Mouse (Mus musculus) CH12.LX (cell line): ENCODE results near the gene Osgin1. TPM values are rescaled to one million over a fixed set of nuclear protein-coding genes. Genes with fewer than 3 reads are reported as not detected.

Source experiments
- DNase-seq: peaks from one replicate; pipeline ENCODE4 v3.0.0-alpha.2; 2013; ENCODE audit errors: extremely low read depth
- H3K27ac ChIP-seq: 2 replicates; pipeline ENCODE4 v1.5.1; 2012; ENCODE audit warnings: low read depth, mild to moderate bottlenecking, control low read depth, moderate library complexity; ENCODE audit not compliant: insufficient read depth
- H3K27me3 ChIP-seq: replicated peaks from 2 replicates; pipeline ENCODE3; 2012; ENCODE audit warnings: inconsistent platforms
- H3K36me3 ChIP-seq, 2 experiments: replicated peaks in 1 of 2; 2 replicates each; pipeline versions ENCODE3 to v1.6.1; 2012; ENCODE audit warnings: inconsistent platforms in 1 of 2, low read length in 1 of 2, mild to moderate bottlenecking in 1 of 2, mixed read lengths in 1 of 2, moderate library complexity in 1 of 2; ENCODE audit not compliant: control insufficient read depth in 1 of 2, insufficient read depth in 1 of 2
- H3K4me1 ChIP-seq, 2 experiments: 2 replicates each; pipeline ENCODE4 v1.6.1; 2012; ENCODE audit warnings: inconsistent platforms in 1 of 2, moderate library complexity in 1 of 2; ENCODE audit not compliant: insufficient read depth in 2 of 2, control insufficient read depth in 1 of 2
- H3K4me2 ChIP-seq: 2 replicates; pipeline ENCODE4 v1.6.1; 2012; ENCODE audit warnings: low read depth, mild to moderate bottlenecking, control low read depth; ENCODE audit not compliant: poor library complexity, insufficient read depth, severe bottlenecking
- H3K4me3 ChIP-seq, 3 experiments: fragments of 150-350 bp in 1 of 3; sonication (generic) in 1 of 3; replicated peaks in 1 of 3; 2 replicates each; pipeline versions ENCODE3 to v1.5.1; 2011 to 2012; ENCODE audit warnings: low read depth in 2 of 3, low read length in 2 of 3, mild to moderate bottlenecking in 2 of 3, moderate library complexity in 2 of 3, control low read depth in 1 of 3, improper control_type of control experiment in 1 of 3, inconsistent platforms in 1 of 3, mixed read lengths in 1 of 3; ENCODE audit not compliant: poor library complexity in 1 of 3
- H3K79me2 ChIP-seq: replicated peaks from 2 replicates; pipeline ENCODE4 v1.6.1; 2012; ENCODE audit warnings: mild to moderate bottlenecking, moderate library complexity; ENCODE audit not compliant: control insufficient read depth, poor library complexity, insufficient read depth, severe bottlenecking; ENCODE audit errors: extremely low read depth
- H3K9ac ChIP-seq: 2 replicates; pipeline ENCODE4 v1.6.1; 2012; ENCODE audit warnings: low read depth, mild to moderate bottlenecking, control low read depth, moderate library complexity; ENCODE audit not compliant: insufficient read depth
- H3K9me3 ChIP-seq: replicated peaks from 2 replicates; pipeline ENCODE3; 2012; ENCODE audit warnings: low read length, inconsistent platforms, mixed read lengths
- CHD1 ChIP-seq: IDR thresholded peaks from 2 replicates; pipeline ENCODE4 v1.6.1; 2012; ENCODE audit warnings: low read depth, low read length, improper control_type of control experiment, inconsistent platforms
- CTCF ChIP-seq, 2 experiments: IDR thresholded peaks in 1 of 2; conservative IDR thresholded peaks in 1 of 2; 2 replicates each; pipeline ENCODE4 v1.5.1; 2011 to 2012; ENCODE audit warnings: low read depth in 2 of 2, low read length in 2 of 2, improper control_type of control experiment in 1 of 2, inconsistent platforms in 1 of 2, mild to moderate bottlenecking in 1 of 2, moderate library complexity in 1 of 2
- EP300 ChIP-seq: IDR thresholded peaks from 2 replicates; pipeline ENCODE4 v1.6.1; 2011; ENCODE audit warnings: low read length, improper control_type of control experiment
- IRF4 ChIP-seq: IDR thresholded peaks from 2 replicates; pipeline ENCODE4 v1.6.1; 2014; ENCODE audit warnings: low read depth, mild to moderate bottlenecking, inconsistent platforms, low read length, improper control_type of control experiment
- KAT2A ChIP-seq: IDR thresholded peaks from 2 replicates; pipeline ENCODE4 v1.6.1; 2012; ENCODE audit warnings: low read length, improper control_type of control experiment, inconsistent platforms; ENCODE audit not compliant: insufficient replicate concordance
- MAFK ChIP-seq: IDR thresholded peaks from 2 replicates; pipeline ENCODE4 v1.6.1; 2011; ENCODE audit warnings: low read length, improper control_type of control experiment; ENCODE audit not compliant: insufficient replicate concordance
- MAZ ChIP-seq: IDR thresholded peaks from 2 replicates; pipeline ENCODE4 v1.6.1; 2012; ENCODE audit warnings: low read depth, mild to moderate bottlenecking, inconsistent platforms, low read length, improper control_type of control experiment, moderate library complexity
- NELFE ChIP-seq: IDR thresholded peaks from 2 replicates; pipeline ENCODE4 v1.6.1; 2011; ENCODE audit warnings: low read depth, low read length, improper control_type of control experiment
- POLR2AphosphoS2 ChIP-seq: IDR thresholded peaks from 2 replicates; pipeline ENCODE4 v1.6.1; 2011; ENCODE audit warnings: low read depth, low read length, improper control_type of control experiment
- RAD21 ChIP-seq: IDR thresholded peaks from 2 replicates; pipeline ENCODE4 v1.6.1; 2011; ENCODE audit warnings: low read depth, mild to moderate bottlenecking, low read length, improper control_type of control experiment, moderate library complexity
- SMC3 ChIP-seq: IDR thresholded peaks from 2 replicates; pipeline ENCODE4 v1.6.1; 2011; ENCODE audit warnings: low read depth, low read length, improper control_type of control experiment
- TBP ChIP-seq: conservative IDR thresholded peaks from 2 replicates; pipeline ENCODE4 v1.6.1; 2011; ENCODE audit warnings: low read depth, low read length, improper control_type of control experiment
- USF1 ChIP-seq: IDR thresholded peaks from 2 replicates; pipeline ENCODE4 v1.6.1; 2014; ENCODE audit warnings: low read depth, mild to moderate bottlenecking, inconsistent platforms, low read length, improper control_type of control experiment
- ZC3H11A ChIP-seq: IDR thresholded peaks from 2 replicates; pipeline ENCODE4 v1.6.1; 2012; ENCODE audit warnings: low read depth, mild to moderate bottlenecking, inconsistent platforms, low read length, improper control_type of control experiment
- ZMIZ1 ChIP-seq: IDR thresholded peaks from 2 replicates; pipeline ENCODE4 v1.6.1; 2012; ENCODE audit warnings: low read depth, mild to moderate bottlenecking, inconsistent platforms, low read length, improper control_type of control experiment
- ZNF384 ChIP-seq: IDR thresholded peaks from 2 replicates; pipeline ENCODE4 v1.6.1; 2012; ENCODE audit warnings: low read depth, low read length, improper control_type of control experiment, inconsistent platforms
- dilution Hi-C: fragments of 300-500 bp; cut with MboI; formaldehyde crosslinking; loops from 2 replicates; pipeline ENCODE4 v1.14.3; 2020; ENCODE audit warnings: low sequenced_read_pairs; ENCODE audit not compliant: extremely low pct_unique_long_range_greater_than_20kb, extremely low pct_ligation_motif_present
- in situ Hi-C: fragments of 300-500 bp; cut with MboI; formaldehyde crosslinking; loops from 3 replicates; pipeline ENCODE4 v1.14.3; 2019; ENCODE audit warnings: low sequenced_read_pairs, low pct_ligation_motif_present, low pct_unique_long_range_greater_than_20kb, mixed read lengths
- polyA plus RNA-seq: library from polyadenylated mRNA; unstranded; fragments of >175 nt; gene quantifications from 2 replicates; pipeline ENCODE4 v1.2.1, GENCODE M21; 2012; ENCODE audit warnings: low read depth; ENCODE audit not compliant: insufficient read length
- total RNA-seq, 2 experiments: library from RNA; depleted of rRNA; stranded (reverse); fragments of 300-350 nt in 1 of 2; fragments of >200 nt in 1 of 2; gene quantifications; 2 replicates each; pipeline ENCODE4 v1.2.3; 2012 to 2014

Osgin1 gene
- total and polyA plus RNA-seq, 3 experiments: 0.15 to 3.0 (median 0.47) TPM

DNA sequence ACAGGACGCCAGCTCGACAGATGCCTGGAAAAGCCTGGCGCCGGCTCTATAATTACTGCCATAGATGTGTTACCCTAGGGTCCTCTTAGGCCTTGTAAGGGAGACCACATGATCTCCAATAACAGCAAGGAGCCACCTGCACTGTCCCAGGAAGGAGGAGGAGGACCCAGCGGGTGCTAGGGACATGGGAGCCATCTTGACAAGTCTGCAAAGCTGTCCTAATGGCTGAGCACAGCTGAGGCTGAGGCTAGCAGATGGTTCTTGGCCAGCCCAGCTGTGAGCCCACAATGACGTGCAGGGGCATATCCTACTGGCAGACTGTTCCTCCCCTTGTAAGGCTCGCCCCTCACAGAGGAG lies 5.9 kb downstream of the Osgin1 start:
- no peak overlapping the region for H3K27ac ChIP-seq
- no peak for TF ChIP-seq KAT2A
- no peak for TF ChIP-seq IRF4
- no peak for TF ChIP-seq TBP
- no peak for TF ChIP-seq MAZ
- TF ChIP-seq ZC3H11A: no peak
- no peak for TF ChIP-seq CHD1
- TF ChIP-seq EP300: no peak
- TF ChIP-seq MAFK: no peak
- DNase-seq: no peak
- dilution Hi-C loops (no loop called here), in situ Hi-C loops (loop anchor here (5.0 kb wide), 1 partner anchor 177 kb away; no protein-coding TSS in a partner anchor)
- H3K9me3 ChIP-seq: no peaks in the 10 kb centered on the region
- H3K4me3 ChIP-seq: no peak overlapping the region
- H3K9ac ChIP-seq: no peak overlapping the region
- H3K27me3 ChIP-seq: no peaks in the 10 kb centered on the region
- H3K4me1 ChIP-seq: peaks cover 19 to 53% of the 10 kb centered on the region in 2 experiments
- no peak overlapping the region for H3K4me2 ChIP-seq
- H3K36me3 ChIP-seq: peaks cover 8 to 38% of the 10 kb centered on the region in 2 experiments
- no peaks in the 10 kb centered on the region for H3K79me2 ChIP-seq

GRCm38 (mm10) chr8:119440250-119440951 lies 6.5 kb downstream of the Osgin1 start:
- Histone ChIP-seq H3K4me3 (no peak overlapping the region), H3K9ac (no peak overlapping the region), H3K27ac (no peak overlapping the region), H3K36me3 (peaks cover 12 to 43% of the 10 kb centered on the region in 2 experiments), H3K79me2 (no peaks in the 10 kb centered on the region), H3K9me3 (no peaks in the 10 kb centered on the region), H3K4me1 (peaks cover 18 to 48% of the 10 kb centered on the region in 2 experiments), H3K4me2 (no peak overlapping the region), H3K27me3 (no peaks in the 10 kb centered on the region)
- dilution Hi-C loops (no loop called here), in situ Hi-C loops (no loop called here)
- no peak for TF ChIP-seq USF1
- TF ChIP-seq ZMIZ1: no peak
- peak; percentile 29 to 71; a peak in 2 of 4 replicates for TF ChIP-seq CTCF (conservative IDR thresholded peaks at IDR 0.05 in 1 of 2, IDR thresholded peaks at IDR 0.05 in 1 of 2; ENCODE audit: low read depth in 2 of 2, low read length in 2 of 2)
- no peak for TF ChIP-seq IRF4
- no peak for TF ChIP-seq ZNF384
- peak; percentile 46 for TF ChIP-seq RAD21
- peak; percentile 87 for TF ChIP-seq SMC3
- TF ChIP-seq NELFE: no peak
- no peak for DNase-seq

GRCm38 (mm10) chr8:119440952-119441270 lies 7.0 kb downstream of the Osgin1 start:
- Histone ChIP-seq H3K4me2 (no peak overlapping the region), H3K9me3 (no peaks in the 10 kb centered on the region), H3K9ac (no peak overlapping the region), H3K27me3 (no peaks in the 10 kb centered on the region), H3K79me2 (no peaks in the 10 kb centered on the region), H3K27ac (no peak overlapping the region), H3K4me1 (peaks cover 16 to 45% of the 10 kb centered on the region in 2 experiments), H3K4me3 (no peak overlapping the region), H3K36me3 (peaks cover 12 to 48% of the 10 kb centered on the region in 2 experiments)
- no peak for DNase-seq
- dilution Hi-C loops: no loop called here
- TF ChIP-seq EP300 (no peak), CHD1 (no peak), POLR2AphosphoS2 (no peak)
- in situ Hi-C loops: no loop called here
